Mouse (Mus musculus): Measurements from ENCODE around the gene Cpt1b. TPM values are rescaled to one million over a fixed set of nuclear protein-coding genes. Genes with fewer than 3 reads are reported as not detected.

The Cpt1b gene
- polyA plus RNA-seq, 1 experiment from 2014 or later, result 8.1 TPM

DNA sequence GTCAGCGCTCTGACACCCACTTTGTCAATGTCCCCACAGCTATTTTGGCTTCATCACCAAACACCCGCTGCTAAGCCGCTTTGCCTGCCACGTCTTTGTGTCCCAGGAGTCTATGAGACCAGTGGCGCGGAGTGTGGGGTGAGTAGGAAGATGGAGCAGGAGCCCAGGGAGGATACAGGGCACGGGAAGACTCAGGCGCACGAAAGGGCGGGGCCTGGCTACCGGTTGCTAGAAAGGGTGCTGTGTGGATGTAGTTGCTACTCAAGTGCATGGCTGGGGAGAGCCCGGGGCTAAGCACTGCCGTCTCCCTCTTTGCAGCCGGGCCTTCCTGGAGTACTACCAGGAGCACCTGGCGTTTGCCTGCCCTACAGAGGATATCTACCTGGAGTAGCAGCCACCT lies 35.7 kb upstream of the Cpt1b start:
- 84% methylated on average over 14 of the region's 15 CpGs for WGBS
- Histone ChIP-seq H3K4me1 (ENCODE audit: insufficient read depth, low read length) (no peaks in the 10 kb centered on the region), H3K4me3 (ENCODE audit: low read length) (no peak overlapping the region), H3K9me3 (ENCODE audit: low read length) (no peaks in the 10 kb centered on the region), H3K9ac (replicated peaks; ENCODE audit: low read length) (no peak overlapping the region), H3K36me3 (ENCODE audit: insufficient read depth, low read length) (no peaks in the 10 kb centered on the region), H3K4me2 (replicated peaks; ENCODE audit: low read depth, low read length) (no peak overlapping the region), H3K27me3 (ENCODE audit: insufficient read depth, low read length) (0 out of 2 replicates have a peak, but pooled peaks cover 2% of the 10 kb centered on the region), H3K27ac (ENCODE audit: low read length) (no peak overlapping the region)
- ATAC-seq (ENCODE audit: low FRiP score, low TSS enrichment), result no peak

DNA sequence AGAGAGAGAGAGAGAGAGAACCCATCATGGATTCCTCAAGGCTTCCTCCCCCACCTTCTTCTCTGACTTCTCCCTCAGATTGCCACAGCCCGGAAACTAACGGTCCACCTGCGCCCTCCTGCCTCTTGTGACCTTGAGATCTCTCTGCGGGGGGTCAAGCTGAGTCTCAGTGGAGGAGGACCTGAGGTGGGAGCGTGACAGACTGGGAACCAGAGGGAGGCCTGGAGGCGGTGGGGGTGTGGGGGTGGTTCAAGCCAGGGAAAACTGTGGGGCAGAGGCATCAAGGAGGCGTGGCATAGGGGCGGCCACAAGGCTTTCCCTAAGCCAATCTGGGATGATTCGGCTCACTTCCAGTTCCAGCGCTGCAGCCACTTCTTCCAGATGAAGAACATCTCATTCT lies 34.6 kb upstream of the Cpt1b start:
- Histone ChIP-seq H3K4me1 (ENCODE audit: insufficient read depth, low read length) (no peaks in the 10 kb centered on the region), H3K4me2 (replicated peaks; ENCODE audit: low read depth, low read length) (no peak overlapping the region), H3K27ac (ENCODE audit: low read length) (no peak overlapping the region), H3K36me3 (ENCODE audit: insufficient read depth, low read length) (no peaks in the 10 kb centered on the region), H3K4me3 (ENCODE audit: low read length) (no peak overlapping the region), H3K27me3 (ENCODE audit: insufficient read depth, low read length) (0 out of 2 replicates have a peak, but pooled peaks cover 2% of the 10 kb centered on the region), H3K9me3 (ENCODE audit: low read length) (no peaks in the 10 kb centered on the region), H3K9ac (replicated peaks; ENCODE audit: low read length) (no peak overlapping the region)
- 57% methylated on average over 9 of the region's 10 CpGs for WGBS
- no peak for ATAC-seq (ENCODE audit: low FRiP score, low TSS enrichment)

DNA sequence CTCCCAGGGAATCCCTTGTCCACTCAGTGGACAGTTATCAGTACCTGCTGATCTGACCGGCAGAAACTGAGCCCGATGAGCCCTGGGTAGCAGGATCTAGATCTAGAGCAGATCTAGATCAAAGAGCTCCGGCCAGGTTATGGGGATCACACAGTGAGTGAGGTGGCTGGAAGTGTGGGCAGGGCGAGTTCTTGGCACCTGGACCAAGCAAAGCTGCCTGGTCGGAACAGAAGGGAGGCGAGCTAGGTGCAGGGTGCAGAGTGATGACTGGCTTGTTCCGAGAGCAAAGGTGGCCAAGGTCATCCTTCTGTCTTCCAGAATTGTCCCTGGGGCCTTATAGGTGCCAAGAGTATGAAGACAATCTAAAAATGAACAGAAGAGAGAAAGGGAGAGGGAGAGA lies 34.2 kb upstream of the Cpt1b start:
- H3K9ac ChIP-seq (replicated peaks; ENCODE audit: low read length), result no peak overlapping the region
- H3K4me3 ChIP-seq (ENCODE audit: low read length), result no peak overlapping the region
- 82% methylated on average over 7 of the region's 7 CpGs for WGBS
- no peak overlapping the region for H3K4me2 ChIP-seq (replicated peaks; ENCODE audit: low read depth, low read length)
- no peak overlapping the region for H3K27ac ChIP-seq (ENCODE audit: low read length)
- H3K4me1 ChIP-seq (ENCODE audit: insufficient read depth, low read length), result no peaks in the 10 kb centered on the region
- no peaks in the 10 kb centered on the region for H3K36me3 ChIP-seq (ENCODE audit: insufficient read depth, low read length)
- no peak for ATAC-seq (ENCODE audit: low FRiP score, low TSS enrichment)
- H3K27me3 ChIP-seq (ENCODE audit: insufficient read depth, low read length), result 0 out of 2 replicates have a peak, but pooled peaks cover 2% of the 10 kb centered on the region
- no peaks in the 10 kb centered on the region for H3K9me3 ChIP-seq (ENCODE audit: low read length)

DNA sequence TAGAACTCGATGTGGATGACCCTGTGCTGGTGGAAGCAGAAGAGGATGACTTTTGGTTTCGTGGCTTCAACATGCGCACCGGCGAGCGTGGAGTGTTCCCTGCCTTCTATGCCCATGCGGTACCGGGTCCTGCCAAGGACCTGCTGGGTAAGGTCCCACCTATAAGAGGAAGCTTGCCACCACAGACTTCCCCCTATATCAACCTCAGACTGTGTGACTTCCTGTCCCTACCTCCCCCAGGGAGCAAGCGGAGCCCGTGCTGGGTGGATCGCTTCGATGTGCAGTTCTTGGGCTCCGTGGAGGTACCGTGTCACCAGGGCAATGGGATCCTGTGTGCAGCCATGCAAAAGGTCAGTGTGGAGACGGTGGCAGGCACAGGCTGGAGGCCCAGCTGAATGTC lies 33.3 kb upstream of the Cpt1b start:
- Histone ChIP-seq H3K9ac (replicated peaks; ENCODE audit: low read length) (no peak overlapping the region), H3K27ac (ENCODE audit: low read length) (no peak overlapping the region), H3K9me3 (ENCODE audit: low read length) (no peaks in the 10 kb centered on the region), H3K4me3 (ENCODE audit: low read length) (no peak overlapping the region), H3K4me1 (ENCODE audit: insufficient read depth, low read length) (peaks cover 8% of the 10 kb centered on the region), H3K36me3 (ENCODE audit: insufficient read depth, low read length) (no peaks in the 10 kb centered on the region), H3K4me2 (replicated peaks; ENCODE audit: low read depth, low read length) (no peak overlapping the region), H3K27me3 (ENCODE audit: insufficient read depth, low read length) (peaks cover 8% of the 10 kb centered on the region)
- 89% methylated on average over 15 of the region's 15 CpGs for WGBS
- no peak for ATAC-seq (ENCODE audit: low FRiP score, low TSS enrichment)

DNA sequence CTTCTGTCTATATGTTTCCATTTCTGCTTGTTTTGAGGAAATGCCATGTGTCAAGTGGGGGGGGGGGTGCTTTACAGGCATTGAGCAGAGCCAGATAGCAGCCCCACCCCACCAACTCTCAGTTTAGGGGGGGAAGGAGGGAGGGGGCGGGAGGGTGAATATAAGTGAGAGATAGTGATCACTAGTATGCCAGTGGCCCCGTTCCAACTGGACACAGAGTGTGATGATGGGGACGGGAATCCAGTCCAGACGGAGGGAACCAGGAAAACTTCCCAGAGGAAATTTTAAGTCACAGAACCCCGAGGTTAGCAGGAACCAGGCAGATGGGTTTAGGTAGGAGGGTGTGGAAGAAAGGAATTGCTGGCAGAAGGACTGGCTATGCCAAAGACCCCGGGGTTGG lies 30.0 kb upstream of the Cpt1b start:
- Histone ChIP-seq H3K9me3 (ENCODE audit: low read length) (no peaks in the 10 kb centered on the region), H3K36me3 (ENCODE audit: insufficient read depth, low read length) (no peaks in the 10 kb centered on the region), H3K4me2 (replicated peaks; ENCODE audit: low read depth, low read length) (no peak overlapping the region), H3K4me3 (ENCODE audit: low read length) (no peak overlapping the region), H3K4me1 (ENCODE audit: insufficient read depth, low read length) (peaks cover 13% of the 10 kb centered on the region), H3K27me3 (ENCODE audit: insufficient read depth, low read length) (peaks cover 20% of the 10 kb centered on the region), H3K27ac (ENCODE audit: low read length) (no peak overlapping the region), H3K9ac (replicated peaks; ENCODE audit: low read length) (no peak overlapping the region)
- 68% methylated on average over 6 of the region's 6 CpGs for WGBS
- ATAC-seq (ENCODE audit: low FRiP score, low TSS enrichment), result no peak

DNA sequence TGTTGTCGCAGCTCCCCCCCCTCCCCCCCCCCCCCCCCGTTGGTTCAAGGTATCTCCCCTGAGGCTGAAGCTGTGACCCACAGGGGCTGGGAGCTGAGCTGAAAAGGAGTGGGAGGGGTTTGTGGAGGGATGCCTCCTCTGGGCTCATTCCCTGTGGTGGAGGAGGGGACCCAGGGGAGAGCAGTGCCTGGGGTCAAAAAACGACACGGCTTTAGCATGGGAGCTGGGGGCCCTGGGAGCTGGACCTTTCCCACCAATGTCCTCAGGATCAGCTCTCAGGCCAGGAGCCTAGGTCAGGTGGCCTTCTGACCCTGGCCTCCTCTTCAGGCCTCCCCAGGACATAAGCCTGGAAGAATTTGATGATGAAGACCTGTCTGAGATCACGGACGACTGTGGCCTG lies 29.2 kb upstream of the Cpt1b start:
- H3K4me3 ChIP-seq (ENCODE audit: low read length), result no peak overlapping the region
- H3K36me3 ChIP-seq (ENCODE audit: insufficient read depth, low read length), result no peaks in the 10 kb centered on the region
- no peak overlapping the region for H3K9ac ChIP-seq (replicated peaks; ENCODE audit: low read length)
- ATAC-seq (ENCODE audit: low FRiP score, low TSS enrichment), result no peak
- H3K4me2 ChIP-seq (replicated peaks; ENCODE audit: low read depth, low read length), result no peak overlapping the region
- no peak overlapping the region for H3K27ac ChIP-seq (ENCODE audit: low read length)
- H3K9me3 ChIP-seq (ENCODE audit: low read length), result no peaks in the 10 kb centered on the region
- 19% methylated on average over 5 of the region's 6 CpGs for WGBS
- peaks cover 20% of the 10 kb centered on the region for H3K27me3 ChIP-seq (ENCODE audit: insufficient read depth, low read length)
- peaks cover 13% of the 10 kb centered on the region for H3K4me1 ChIP-seq (ENCODE audit: insufficient read depth, low read length)

DNA sequence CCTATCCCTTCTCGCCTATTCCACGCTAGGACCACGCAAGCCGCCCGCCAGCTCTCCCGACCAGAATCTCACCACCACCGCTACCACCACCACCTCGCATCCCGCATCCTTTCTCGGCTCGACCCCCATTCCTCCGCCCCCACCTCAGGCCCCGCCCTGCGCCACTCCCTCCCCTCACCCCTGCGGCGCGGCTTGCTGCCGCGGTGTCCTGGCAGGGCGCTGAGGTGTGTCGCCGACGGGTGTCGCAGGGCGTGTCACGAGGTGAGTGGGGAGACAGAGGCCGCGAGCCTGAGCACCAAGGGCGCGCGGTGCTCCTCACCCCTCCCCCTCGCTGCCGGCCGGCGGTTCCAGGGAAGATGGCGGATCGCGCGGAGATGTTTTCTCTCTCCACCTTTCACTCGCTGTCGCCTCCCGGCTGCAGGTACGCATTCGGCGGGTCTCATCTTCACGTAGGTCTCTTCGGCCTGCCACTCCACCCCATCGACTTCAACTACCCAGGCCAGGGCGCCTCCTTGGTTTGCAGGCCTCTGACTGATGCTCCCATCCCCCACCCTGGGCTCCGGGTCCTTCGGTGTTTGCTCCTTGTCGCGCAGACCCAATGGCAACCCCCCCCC lies 28.3 kb upstream of the Cpt1b start, which contains the start of gene Mapk8ip2:
Mapk8ip2 (plus strand) TSS at position 49 of the 614 bp plus-strand sequence.
- peak within 1 kb of the TSS; percentile 89 for H3K4me2 ChIP-seq (replicated peaks; ENCODE audit: low read depth, low read length)
- H3K36me3 ChIP-seq (ENCODE audit: insufficient read depth, low read length), result no peaks in the 10 kb centered on the region
- peak within 1 kb of the TSS; percentile 52 for H3K4me3 ChIP-seq (ENCODE audit: low read length)
- H3K27me3 ChIP-seq (ENCODE audit: insufficient read depth, low read length), result peaks cover 20% of the 10 kb centered on the region
- peak within 1 kb of the TSS; percentile 16; the same call in 1 of the 2 replicates for H3K9ac ChIP-seq (replicated peaks; ENCODE audit: low read length)
- peaks cover 13% of the 10 kb centered on the region for H3K4me1 ChIP-seq (ENCODE audit: insufficient read depth, low read length)
- H3K27ac ChIP-seq (ENCODE audit: low read length), result no peak within 1 kb of the TSS
- ATAC-seq (ENCODE audit: low FRiP score, low TSS enrichment), result peak; percentile 65
- H3K9me3 ChIP-seq (ENCODE audit: low read length), result no peaks in the 10 kb centered on the region
- under 1% methylated on average over 51 of the region's 53 CpGs for WGBS

DNA sequence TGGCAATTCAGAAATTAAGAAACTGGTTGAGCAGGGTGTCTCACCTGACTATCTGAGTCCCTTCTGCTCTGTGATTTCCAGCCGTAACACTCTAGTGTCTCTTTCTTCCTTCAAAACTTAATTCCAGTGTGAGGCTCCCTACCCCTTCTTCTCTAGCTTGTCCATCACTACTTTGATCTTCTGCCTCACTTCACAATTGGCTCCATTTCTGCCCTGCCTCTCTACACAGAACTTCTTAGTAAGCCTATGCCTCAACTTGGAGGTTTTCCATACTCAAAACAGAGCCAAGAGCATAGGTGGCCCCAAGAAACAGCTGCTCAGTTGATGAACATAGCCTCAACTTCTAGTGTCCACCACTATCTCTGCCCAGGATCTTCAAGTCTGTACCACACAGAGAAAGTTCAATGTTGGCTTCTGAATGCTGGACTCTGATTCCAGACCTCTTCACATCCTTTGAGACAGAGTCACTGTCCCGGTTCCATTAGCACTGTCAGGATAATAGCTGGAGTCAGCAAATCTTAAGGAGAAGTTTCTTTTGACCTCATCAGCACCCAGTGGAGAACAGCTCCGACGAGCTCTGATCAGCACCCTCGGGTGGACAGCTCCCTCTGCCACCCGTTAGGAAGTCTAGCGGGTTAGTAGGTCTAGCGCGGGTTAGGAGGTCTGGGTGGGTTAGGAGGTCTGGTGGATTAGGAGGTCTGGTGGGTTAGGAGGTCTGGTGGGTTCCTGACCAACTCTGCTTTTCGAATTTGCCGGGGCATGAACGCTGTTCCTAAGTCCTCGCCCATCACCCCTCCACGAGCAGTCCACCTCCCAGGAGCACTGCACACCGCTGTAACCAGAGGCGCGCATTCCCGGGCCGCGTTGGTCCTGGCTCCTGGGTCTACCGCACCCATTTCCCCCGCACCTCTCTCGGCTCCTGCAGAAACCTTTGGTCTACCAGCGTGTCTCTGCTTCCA lies 27.5 kb upstream of the Cpt1b start:
- 4% methylated on average over 24 of the region's 24 CpGs for WGBS
- Histone ChIP-seq H3K4me1 (ENCODE audit: insufficient read depth, low read length) (peaks cover 13% of the 10 kb centered on the region), H3K27me3 (ENCODE audit: insufficient read depth, low read length) (peaks cover 20% of the 10 kb centered on the region), H3K9ac (replicated peaks; ENCODE audit: low read length) (no peak overlapping the region), H3K27ac (ENCODE audit: low read length) (no peak overlapping the region), H3K4me2 (replicated peaks; ENCODE audit: low read depth, low read length) (peak overlapping the region; percentile 89), H3K4me3 (ENCODE audit: low read length) (peak overlapping the region; percentile 52), H3K36me3 (ENCODE audit: insufficient read depth, low read length) (no peaks in the 10 kb centered on the region), H3K9me3 (ENCODE audit: low read length) (no peaks in the 10 kb centered on the region)
- peak; percentile 75 for ATAC-seq (ENCODE audit: low FRiP score, low TSS enrichment)

DNA sequence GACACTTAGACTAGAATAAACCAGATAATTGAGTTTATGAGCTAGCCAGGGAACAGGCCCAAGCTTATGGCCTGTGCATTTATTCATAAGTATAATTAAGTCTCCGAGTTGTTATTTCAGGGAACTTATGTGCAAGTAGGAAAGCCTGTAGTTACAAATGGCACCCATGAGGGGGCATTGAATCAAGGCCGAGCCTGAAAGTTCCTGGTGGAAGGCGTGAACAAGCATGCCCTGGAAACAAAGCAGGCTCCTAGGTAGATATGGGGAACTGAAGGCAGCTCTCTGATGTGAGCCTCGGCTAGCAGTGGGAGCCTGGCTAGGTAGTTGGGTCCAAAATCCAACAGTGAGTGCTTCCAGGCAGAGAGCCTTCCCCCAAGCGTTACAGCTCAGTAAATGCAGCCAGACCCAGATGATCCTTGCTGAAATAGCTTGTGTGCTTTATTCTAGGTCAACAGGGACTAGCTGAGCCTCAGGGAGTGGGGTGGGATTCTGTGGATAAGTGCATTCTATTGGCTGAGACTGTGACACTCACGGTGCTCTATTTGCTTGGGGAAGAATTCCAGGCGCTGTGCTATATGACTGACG lies 16.9 kb upstream of the Cpt1b start:
- no peaks in the 10 kb centered on the region for H3K36me3 ChIP-seq (ENCODE audit: insufficient read depth, low read length)
- 41% methylated on average over 8 of the region's 8 CpGs for WGBS
- H3K27ac ChIP-seq (ENCODE audit: low read length), result no peak overlapping the region
- ATAC-seq (ENCODE audit: low FRiP score, low TSS enrichment), result no peak
- H3K9me3 ChIP-seq (ENCODE audit: low read length), result no peaks in the 10 kb centered on the region
- H3K4me2 ChIP-seq (replicated peaks; ENCODE audit: low read depth, low read length), result no peak overlapping the region
- no peaks in the 10 kb centered on the region for H3K4me1 ChIP-seq (ENCODE audit: insufficient read depth, low read length)
- H3K9ac ChIP-seq (replicated peaks; ENCODE audit: low read length), result no peak overlapping the region
- H3K4me3 ChIP-seq (ENCODE audit: low read length), result no peak overlapping the region
- no peaks in the 10 kb centered on the region for H3K27me3 ChIP-seq (ENCODE audit: insufficient read depth, low read length)
